Mouse (Mus musculus) frontal cortex, adult 2 months (tissue): Measurements from ENCODE around the gene Naa20. TPM values are rescaled to one million over a fixed set of nuclear protein-coding genes. Genes with fewer than 3 reads are reported as not detected.

Source experiments
- DNase-seq, 2 experiments: peaks; one replicate each; pipeline ENCODE4 v3.0.0; 2022; ENCODE audit warnings: low spot score in 1 of 2; ENCODE audit errors: extremely low spot score in 1 of 2
- polyA plus RNA-seq: library from polyadenylated mRNA; depleted of rRNA; stranded (reverse); fragments of >200 nt; gene quantifications from 2 replicates; pipeline ENCODE4 v1.2.3, GENCODE M21; 2012; rRNA removed

The Naa20 gene
- polyA plus RNA-seq: 71.1 and 90.5 TPM in 2 replicates

DNA sequence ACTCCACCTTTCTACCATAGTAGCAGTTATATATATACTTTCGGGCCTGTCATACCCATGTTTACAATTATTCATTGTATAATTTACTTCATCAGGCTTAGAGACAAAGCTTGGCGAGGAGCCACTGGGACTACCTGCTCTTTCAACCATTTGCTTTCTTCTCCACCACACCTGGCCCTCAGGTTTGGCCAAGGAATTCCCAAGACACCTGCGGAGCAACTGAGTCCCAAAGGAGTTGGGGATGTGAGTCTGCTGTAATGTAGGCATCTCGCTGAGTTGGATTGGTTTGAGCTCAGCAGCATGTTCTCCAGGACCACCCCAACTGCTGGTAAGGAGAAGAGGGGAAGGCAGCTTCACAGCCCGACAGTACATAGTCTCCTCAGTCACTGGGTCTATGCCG, at the start of gene Naa20:
TSS of gene Naa20 (plus strand) at position 239 of the 400 bp plus-strand sequence.
- no peak for DNase-seq

DNA sequence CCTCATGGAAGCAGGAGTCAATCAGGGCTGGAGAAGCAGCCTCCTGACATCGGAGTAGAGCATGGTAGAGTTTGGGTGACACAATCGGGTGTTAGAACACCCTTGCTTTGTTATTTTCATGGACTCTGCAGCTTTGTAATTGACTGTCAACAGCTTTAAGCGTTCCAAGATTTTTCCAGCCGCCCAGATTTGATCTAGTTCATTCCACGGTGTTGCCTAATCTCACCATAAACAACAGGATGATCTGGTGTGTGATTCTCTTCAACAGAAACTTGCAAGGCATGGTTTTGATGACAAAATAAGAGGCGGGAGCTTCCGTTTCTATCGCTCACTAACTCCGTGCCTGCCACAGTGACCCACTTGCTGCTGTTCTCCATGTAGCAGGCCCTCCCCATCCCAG, 46.1 kb upstream of the Naa20 start:
- no peak for DNase-seq

DNA sequence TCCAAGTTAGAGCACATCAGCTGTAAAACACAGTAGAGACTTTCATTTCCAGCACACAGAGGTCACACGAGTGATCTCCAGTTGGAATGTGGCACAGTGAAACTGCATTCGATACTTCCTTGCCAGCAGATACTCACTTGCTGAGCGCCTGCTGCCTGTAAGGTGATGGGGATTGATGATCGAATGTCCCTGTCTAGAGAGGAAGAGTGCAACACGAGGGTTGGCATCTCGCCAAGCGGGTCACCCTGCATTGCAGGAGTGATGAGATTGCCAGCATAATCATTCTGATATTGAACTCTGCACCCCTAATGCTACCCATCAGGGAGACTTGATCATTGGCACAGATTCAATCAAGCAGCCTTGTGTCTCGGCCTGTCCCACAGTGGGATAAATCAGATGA, 44.0 kb upstream of the Naa20 start:
- no peak for DNase-seq

DNA sequence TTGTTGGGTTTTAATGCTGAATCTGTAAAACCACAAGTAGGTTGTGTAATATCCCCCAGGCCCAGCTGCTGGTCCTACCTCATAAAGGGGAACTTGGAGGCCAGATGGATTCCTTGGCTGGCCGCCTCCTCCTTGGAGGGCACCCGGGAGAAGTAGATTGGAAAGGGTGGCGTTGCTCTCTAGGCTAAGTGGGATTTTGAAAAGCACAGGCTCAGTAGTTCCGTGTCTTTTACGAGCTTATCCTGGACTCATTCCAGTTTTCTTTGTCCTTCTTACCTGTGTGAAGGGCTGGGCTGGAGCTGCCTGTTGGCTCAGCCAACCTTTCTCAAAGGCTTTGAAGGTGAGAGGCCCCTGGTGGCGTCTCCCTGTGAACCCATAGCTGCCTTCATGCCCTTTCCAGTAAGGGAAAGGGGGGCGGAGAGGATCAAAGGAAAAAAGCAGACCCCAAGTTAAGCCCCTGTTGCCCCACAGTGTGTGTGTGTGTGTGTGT, 42.4 kb upstream of the Naa20 start:
- DNase-seq: peak in 1 of 2 experiments; percentile 51

DNA sequence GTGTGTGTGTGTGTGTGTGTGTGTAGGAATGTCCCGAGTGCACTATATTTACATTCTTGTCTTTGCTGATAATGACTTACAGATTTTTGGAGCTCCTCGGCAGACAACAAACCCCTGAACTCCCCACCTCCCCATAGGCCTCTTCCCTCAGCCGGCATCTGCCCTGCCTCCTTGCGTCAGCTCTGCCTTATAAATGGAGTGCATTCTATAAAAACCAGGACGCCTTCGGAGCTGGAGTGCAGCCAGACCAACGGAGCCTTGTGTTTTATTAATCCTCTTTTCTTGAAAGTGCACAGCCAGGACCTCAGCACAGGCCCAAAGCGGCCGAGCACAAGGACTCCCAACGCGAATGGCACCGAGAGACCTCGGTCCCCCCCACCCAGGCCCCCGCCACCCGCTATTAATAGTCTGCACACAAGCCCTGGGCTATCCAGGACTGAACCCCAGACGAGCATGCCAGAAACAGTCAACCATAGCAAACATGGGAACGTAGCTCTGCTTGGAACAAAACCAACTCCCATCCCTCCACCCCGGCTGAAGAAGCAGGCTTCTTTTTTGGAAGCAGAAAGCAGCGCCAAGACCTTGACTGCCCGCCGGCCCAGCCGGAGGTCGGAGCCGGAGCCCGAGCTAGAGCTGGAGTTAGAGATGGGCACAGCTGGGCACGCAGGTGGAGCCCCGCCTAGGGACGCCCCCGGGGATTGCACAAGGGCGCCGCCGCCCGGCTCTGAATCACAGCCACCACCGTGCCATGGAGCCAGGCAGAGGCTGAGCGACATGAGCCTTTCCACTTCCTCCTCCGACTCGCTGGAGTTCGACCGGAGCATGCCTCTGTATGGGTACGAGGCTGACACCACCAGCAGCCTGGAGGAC, 41.7 kb upstream of the Naa20 start:
- DNase-seq: peak; percentile 87 to 93

DNA sequence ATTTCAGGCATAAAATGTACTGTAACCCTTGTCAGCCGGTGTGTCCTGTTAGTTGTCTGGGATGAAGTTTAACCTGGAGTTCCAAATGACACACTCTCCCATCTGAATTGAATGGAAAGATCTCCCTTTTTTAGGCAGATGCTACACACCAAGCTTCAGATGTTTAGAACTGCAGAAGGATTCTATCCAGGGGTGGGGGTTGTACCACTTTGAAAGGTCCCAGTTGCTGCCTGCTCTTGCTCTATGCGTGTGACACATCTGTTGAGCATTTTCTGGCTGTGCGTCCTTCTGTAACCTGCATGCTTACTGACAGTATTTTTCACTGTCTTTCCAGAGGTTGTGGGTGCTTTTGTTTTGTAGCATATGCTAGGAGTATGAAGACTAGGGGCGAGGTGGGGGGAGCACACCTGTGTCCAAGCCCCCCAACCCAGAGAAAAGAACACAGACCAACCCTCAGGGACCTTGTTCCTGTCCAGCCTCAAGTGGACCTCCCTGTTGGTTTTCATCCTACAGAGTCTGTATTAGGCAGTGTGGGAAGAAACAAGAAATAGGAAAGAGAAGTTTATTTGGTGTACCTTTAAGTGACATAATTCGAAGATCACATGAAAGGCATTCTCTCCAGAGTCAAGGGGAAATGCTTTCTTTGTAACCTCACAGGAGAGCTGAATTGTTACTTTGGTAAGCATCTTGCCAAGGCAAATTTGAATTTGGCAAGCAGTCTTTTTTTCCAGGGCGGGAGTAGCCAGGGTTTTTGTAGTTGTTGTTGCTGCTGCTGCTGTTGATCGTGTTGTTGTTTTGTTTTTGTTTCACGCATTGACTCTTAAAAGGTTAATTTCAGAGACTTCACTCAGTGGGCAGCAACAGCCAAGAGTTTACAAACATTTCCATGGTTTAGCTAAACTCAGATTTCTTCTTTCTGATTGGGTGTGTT, 40.4 kb upstream of the Naa20 start:
- no peak for DNase-seq

DNA sequence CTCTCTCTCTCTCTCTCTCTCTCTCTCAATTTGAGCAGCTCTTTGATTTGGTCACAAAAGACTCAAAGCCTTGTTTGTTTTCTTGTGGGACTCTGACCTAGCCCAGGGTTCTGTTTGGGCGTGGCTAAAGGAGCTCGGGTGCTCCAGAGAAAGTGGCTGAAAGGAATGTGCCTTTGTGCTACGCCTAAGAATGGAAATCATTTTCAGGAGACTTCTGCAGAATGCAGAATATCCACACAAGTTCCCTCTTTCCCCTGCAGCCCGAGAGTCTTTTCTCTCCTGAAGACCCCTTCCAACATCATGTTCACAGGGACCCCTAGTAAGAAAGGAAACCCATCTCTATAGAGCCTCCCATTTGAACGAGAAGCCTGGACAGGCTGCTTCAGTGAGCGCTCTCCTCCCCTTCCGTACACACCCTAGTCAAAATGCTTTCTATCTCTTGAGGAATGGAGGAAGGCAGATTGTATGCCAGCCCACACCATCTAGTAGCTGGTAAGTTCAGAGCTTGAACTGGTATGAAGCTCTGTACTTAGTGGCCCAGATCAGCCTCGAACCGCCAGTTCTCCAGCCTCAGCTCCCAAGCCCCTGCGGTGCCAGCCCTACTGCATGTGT, 39.6 kb upstream of the Naa20 start:
- DNase-seq: no peak

DNA sequence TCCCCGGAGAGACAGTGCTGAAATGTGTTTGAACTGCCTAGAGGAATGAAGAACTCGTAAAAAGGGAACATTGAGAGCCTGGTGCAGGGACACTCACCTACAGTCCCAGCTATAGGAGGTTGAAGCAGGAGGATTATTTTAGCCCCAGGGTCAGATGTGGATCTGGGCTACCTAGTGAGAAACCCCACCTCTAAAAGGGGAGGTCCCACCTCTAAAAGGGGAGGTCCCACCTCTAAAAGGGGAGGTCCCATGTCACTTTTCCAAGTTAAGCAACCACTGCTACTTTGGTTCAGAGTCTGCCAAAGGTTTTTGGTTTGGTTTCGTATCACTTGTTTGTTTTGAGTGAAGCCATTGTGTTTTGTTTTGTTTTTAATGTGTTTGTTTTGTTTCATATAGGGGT, 36.6 kb upstream of the Naa20 start:
- DNase-seq: no peak

DNA sequence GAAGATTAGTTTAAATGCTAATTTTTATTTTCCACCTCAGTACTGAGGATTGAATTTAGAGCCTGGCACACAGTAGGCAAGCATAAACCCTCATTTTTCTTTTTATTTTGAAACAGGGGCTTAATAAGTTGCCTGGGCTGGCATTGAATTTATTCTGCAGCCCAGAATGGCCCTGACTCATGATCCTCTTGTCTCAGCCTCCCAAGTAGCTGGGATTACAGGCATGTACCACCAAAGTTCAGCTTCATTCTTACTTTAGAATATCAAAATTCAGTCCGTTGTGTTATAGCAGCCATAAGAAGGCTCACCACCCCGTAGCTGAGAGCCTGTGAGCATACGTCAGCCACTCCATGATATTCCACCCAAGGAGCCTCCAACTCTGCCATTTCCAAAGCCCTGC, 35.7 kb upstream of the Naa20 start:
- DNase-seq: no peak

DNA sequence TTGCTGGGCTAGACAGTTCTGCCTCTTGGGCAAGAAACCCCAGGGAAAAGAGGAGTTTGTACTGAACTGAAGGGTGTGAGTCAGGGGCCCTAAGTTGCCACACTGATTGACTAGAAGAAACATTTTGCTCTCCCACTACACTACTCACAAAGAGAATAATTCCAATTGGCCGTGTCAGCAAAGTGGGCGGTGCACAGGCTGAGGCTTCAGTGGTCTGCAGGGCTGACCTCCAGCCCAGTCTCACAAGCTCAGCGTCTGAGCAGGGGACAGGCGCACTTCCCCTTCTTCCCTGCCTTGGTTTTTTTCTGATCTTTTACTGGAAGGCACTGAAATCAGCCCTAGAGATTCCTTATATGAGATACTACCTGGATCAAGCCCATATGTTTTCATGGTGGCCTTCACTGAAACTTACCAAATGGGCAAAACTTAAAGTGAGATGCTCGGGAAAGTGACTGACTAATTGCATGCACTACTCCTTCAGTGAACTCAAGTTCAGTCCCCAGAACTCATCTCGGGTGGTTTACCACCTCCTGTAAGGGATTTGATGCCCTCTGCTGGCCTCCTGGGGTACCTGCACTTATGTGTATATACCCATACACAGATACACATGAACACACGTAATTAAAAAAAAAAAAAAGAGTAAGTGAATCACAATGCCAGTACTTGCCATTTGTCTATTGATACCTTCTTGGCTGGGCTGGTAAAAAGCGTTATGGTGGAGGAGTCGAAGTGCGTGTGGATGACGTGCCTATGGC, 35.0 kb upstream of the Naa20 start:
- DNase-seq: no peak

DNA sequence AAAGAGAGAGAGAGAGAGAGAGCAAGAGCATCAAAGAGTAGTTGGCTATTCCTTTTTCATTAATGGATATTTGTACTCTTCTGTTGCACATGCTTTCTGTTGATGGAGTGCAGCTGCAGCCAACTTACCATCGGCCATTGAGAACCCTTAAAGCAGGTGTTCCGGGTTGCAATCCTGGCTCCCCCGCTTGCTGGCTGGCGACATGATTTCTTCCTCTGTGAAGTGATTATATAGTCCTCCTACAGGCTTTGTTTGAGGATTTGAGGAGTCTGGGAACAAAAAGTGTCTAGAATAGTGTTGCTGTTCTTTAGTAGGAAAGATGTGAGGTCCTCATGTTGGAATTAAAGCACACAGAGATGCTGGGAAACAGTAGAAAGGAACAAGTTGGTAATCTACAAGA, 30.6 kb upstream of the Naa20 start:
- no peak for DNase-seq

DNA sequence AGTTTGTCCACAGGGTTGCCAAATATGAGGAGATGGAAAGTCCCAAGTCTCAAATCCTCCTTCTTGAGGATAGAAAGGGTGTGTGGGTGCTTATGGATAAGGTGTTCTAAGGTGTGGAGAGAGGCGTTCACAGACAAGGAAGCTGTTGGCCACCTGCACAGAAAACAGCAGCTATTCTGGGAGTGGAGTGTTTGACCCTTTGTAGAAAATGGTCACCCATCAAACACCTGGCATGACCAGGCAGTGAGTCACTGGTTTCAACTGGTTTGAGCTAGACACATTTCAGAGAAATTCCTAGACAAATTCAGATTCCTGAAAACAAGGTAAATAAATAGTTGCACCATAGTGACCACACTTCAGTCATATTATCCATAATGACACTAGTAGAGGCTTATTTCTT, 29.8 kb upstream of the Naa20 start:
- DNase-seq: no peak

DNA sequence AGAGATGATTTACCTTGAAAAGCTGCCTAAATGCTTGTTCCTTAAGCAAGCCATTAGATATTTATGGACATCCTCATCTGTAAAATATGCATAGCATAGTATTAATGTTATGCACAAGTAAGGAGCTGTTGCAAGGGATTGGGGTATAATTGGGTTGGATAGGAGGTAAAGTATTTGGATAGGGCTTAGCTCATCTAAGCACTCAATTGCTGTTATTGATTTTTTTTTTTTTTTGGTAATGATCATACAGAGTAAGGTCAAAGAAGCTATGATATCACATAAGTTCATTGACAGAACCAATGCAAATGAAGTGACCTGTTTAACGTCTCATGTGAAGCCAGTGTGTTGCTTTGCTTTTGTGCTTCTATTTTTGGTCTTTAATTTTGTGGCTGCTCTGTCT, 27.9 kb upstream of the Naa20 start:
- no peak for DNase-seq

DNA sequence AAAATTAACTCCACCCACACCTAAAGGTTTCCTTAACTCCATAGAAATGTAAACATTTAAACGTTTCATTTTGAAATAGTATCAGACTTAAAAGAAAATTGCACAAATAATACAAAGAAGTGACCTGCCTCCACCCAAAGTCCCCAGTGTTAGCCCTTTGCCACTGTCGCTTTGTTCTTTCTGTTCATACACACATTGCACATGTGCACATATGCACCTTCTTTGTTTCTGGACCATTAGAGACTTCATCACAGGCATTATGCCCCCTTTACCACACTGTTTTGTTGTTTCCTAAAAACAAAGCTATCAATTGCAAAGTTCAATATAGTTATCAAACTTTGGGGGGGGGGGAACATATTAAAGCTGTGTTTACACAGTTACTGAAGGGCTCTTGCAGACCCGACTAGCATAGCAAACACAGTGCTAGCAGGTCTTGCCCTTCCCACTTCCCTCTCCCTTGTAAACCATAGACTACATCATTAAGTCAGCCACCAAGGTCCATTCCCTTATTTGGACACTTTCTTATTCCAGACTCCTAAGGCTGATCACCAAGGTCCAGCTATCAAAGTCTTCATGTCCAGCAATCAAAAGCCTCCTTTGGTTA, 26.9 kb upstream of the Naa20 start:
- DNase-seq: no peak

DNA sequence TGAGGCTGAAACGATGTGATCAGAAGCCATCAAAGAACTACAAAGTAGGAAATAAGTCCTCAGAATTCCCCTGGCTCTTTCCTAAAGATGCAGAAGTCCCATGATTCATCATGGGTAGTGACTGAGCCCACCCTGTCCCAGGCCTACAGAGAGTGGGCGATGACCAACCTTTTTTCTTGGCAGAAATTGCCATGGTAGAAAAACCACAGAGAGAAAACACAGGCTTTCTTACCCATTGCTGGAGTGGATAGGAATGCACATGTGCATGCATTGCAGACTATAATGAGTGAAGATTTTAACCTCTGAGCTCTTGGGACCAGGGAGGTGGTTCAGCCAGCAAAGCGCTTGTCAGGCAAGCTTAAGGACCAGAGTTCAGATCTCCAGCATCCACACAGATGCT, 24.7 kb upstream of the Naa20 start:
- no peak for DNase-seq

DNA sequence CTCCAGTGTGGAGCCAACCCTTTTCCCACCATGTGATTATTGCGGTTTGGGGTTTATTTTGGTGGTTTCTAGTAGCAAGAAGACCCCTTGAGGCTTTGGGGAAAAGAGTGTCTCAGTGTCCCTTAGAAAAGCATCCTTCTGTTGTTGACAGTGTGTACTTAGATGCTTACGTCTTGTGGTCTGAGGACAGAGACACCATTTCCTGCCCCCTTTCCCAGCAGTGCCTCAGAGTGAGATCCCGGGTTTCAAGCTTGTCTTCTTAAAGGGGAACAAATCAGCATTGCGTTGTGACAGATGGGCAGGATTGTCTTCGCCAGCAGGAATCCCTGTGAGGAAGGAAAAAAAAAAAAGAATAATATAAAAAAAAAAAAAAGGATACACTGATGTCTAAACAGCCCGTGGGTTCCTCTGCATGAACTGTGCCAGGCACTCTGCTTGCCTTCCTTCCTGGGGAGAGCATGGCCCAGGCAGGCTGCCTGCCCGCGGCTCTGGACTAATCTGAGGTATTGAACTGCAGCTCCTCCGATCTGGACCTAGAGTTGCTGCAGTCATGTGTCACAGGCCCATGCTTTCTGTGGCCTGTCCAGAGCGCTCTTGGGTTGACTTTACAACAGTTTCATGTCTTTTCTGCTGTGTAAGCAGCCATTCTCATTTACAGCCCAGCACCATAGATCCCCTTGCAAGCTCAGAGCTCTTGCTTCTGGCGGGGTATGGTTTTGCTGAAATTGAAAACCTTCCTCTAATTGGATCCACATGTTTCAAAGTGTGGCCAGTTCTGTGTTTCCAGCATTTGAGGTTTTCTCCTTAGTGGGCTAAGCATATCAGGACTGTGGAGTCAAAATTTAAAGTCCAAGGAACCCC, 20.8 kb upstream of the Naa20 start:
- no peak for DNase-seq

DNA sequence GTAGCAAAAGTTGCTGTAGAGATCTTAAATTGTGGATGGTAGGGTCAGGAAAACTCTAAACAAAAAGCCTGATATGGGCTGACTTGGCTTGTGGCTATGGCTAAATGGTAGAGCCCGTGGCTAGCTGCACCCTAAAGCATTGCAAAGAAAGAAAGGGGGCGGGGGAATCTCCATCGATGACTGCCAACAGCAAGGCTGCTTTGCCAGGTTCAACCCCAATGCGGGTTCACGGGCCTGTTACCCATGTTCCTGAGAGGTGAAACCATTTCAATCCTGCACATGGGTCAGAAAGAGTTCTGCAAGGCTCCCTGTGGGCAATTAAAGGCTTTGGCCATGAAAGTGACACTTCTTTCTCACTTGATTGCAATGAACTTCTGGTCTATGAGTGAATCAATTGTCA, 20.0 kb upstream of the Naa20 start:
- DNase-seq: no peak

DNA sequence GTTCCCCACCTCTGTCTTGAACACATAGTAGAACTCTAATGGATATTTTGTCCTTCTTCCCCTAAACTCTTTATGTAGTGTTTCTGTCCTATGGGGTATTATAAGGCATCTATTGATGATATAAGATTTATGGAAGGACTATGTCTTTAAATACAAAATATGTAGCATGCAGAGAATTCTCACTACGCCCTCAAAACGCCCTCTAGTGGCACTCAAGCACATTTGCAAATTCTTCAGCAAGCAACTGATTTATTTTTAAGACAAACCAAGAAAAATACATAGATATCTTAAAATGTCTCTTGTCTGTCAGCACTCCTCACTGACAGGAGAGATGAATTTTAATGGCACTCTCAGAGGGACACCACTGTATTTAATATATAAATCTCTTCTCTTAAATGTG, 19.5 kb upstream of the Naa20 start:
- no peak for DNase-seq
